Mouse (Mus musculus): Measurements from ENCODE around the gene Bspry.

Gene Bspry

GRCm38 (mm10) chr4:62515490-62515889, 35.6 kb downstream of the Bspry start:
- no peak for DNase-seq (ENCODE audit: low read depth, low spot score)

- no peak for DNase-seq (ENCODE audit: low read depth, low spot score)
Measured at GRCm38 (mm10) chr4:62516079-62516478, 36.2 kb downstream of the Bspry start.

GRCm38 (mm10) chr4:62516579-62516978, 36.7 kb downstream of the Bspry start:
- no peak for DNase-seq (ENCODE audit: low read depth, low spot score)

GRCm38 (mm10) chr4:62517046-62517445, 37.2 kb downstream of the Bspry start:
- no peak for DNase-seq (ENCODE audit: low read depth, low spot score)

GRCm38 (mm10) chr4:62517538-62518415, 37.9 kb downstream of the Bspry start:
- no peak for DNase-seq (ENCODE audit: low read depth, low spot score)

- peak; percentile 27 for DNase-seq (ENCODE audit: low read depth, low spot score)
Measured at GRCm38 (mm10) chr4:62518416-62519121, 38.7 kb downstream of the Bspry start.

GRCm38 (mm10) chr4:62519122-62519848, 39.4 kb downstream of the Bspry start:
- no peak for DNase-seq (ENCODE audit: low read depth, low spot score)

- DNase-seq (ENCODE audit: low read depth, low spot score) = peak; percentile 73
Measured at GRCm38 (mm10) chr4:62519849-62520233, 40.0 kb downstream of the Bspry start, which contains the start of gene Alad. Gene Alad, minus strand, starts transcription at chr4:62519918.

- DNase-seq (ENCODE audit: low read depth, low spot score) = no peak
Measured at GRCm38 (mm10) chr4:62520892-62521400, 41.1 kb downstream of the Bspry start.

- peak; percentile 97 for DNase-seq (ENCODE audit: low read depth, low spot score)
Measured at GRCm38 (mm10) chr4:62524651-62525488, 45.0 kb downstream of the Bspry start, which contains the start of the genes Pole3 and 4933430I17Rik. Gene Pole3, minus strand, starts transcription at chr4:62525068. Gene 4933430I17Rik, plus strand, starts transcription at chr4:62525369.

GRCm38 (mm10) chr4:62525489-62525811, 45.6 kb downstream of the Bspry start:
- no peak for DNase-seq (ENCODE audit: low read depth, low spot score)

- no peak for DNase-seq (ENCODE audit: low read depth, low spot score)
Measured at GRCm38 (mm10) chr4:62526256-62526655, 46.4 kb downstream of the Bspry start.

GRCm38 (mm10) chr4:62527655-62528054, 47.8 kb downstream of the Bspry start:
- DNase-seq (ENCODE audit: low read depth, low spot score) = no peak

- DNase-seq (ENCODE audit: low read depth, low spot score) = no peak
Measured at GRCm38 (mm10) chr4:62533729-62534128, 53.9 kb downstream of the Bspry start.

- no peak for DNase-seq (ENCODE audit: low read depth, low spot score)
Measured at GRCm38 (mm10) chr4:62541802-62542201, 61.9 kb downstream of the Bspry start.

- DNase-seq (ENCODE audit: low read depth, low spot score) = no peak
Measured at GRCm38 (mm10) chr4:62543782-62544181, 63.9 kb downstream of the Bspry start.

- DNase-seq (ENCODE audit: low read depth, low spot score) = no peak
Measured at GRCm38 (mm10) chr4:62544801-62545200, 64.9 kb downstream of the Bspry start.

All from skeletal muscle tissue, adult 2 months (tissue).